Mouse (Mus musculus) spleen, adult 2 months (tissue): ENCODE measurements around the gene Hormad2.

ENCODE experiments used
- CTCF ChIP-seq: fragments of 200-500 bp; IDR thresholded peaks from 2 replicates; pipeline ENCODE4 v1.5.1; 2011; ENCODE audit warnings: mild to moderate bottlenecking, inconsistent platforms; ENCODE audit not compliant: insufficient read depth, insufficient read length, insufficient replicate concordance; ENCODE audit errors: extremely low read depth
- POLR2A ChIP-seq: fragments of 200-500 bp; IDR thresholded peaks from 2 replicates; pipeline ENCODE4 v1.6.1; 2011; ENCODE audit warnings: low read depth, low read length, inconsistent platforms

- TF ChIP-seq CTCF (no peak), POLR2A (no peak)
Observed at GRCm38 (mm10) chr11:4442280-4442679, 1.4 kb upstream of the Hormad2 start.
